Mouse (Mus musculus) E14TG2a.4 (cell line): ENCODE results near the gene Eps8l2.

Experiments used
- CTCF ChIP-seq: conservative IDR thresholded peaks from 2 replicates; pipeline ENCODE4 v1.5.1; 2014; ENCODE audit warnings: low read length
- NANOG ChIP-seq: IDR thresholded peaks from 2 replicates; pipeline ENCODE4 v1.6.1; 2014; ENCODE audit warnings: borderline replicate concordance, low read length, mixed read lengths

DNA sequence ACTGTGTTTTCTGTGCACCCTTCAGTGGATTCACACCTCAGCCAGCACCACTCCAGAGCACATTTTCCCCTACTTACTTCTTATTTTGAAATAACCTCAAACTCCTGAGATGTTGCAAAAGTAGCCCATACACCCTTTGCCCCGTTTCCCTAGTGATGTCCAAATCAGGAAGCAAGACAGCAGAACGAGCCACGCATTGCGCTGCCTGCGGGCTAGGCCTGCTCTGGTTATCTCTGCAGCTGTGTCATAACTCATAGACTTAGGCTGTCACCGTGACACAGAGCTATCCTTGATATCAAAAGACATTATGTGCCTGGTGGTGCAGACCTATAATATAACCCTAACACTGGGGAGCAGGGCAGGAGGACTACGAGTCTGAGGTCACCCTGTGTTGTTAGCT is 55.5 kb downstream of the Eps8l2 start:
- TF ChIP-seq CTCF (no peak), NANOG (no peak)
